Mouse (Mus musculus): ENCODE results near the gene Kdm2a. TPM values are rescaled to one million over a fixed set of nuclear protein-coding genes. Genes with fewer than 3 reads are reported as not detected.
A peak's percentile ranks its signal among the peaks of the same experiment; 100 is the strongest.

Gene Kdm2a
- total and polyA plus RNA-seq, 3 experiments, result 17.3 to 51.9 (median 23.1) TPM

- dilution Hi-C loops (cut with MboI; ENCODE audit: extremely low pct_ligation_motif_present, extremely low pct_unique_long_range_greater_than_20kb, low sequenced_read_pairs), result no loop called here
- H3K4me1 ChIP-seq (ENCODE audit: control insufficient read depth in 1 of 2, insufficient read depth in 2 of 2), result peaks cover 4 to 16% of the 10 kb centered on the region in 2 experiments; a peak in 3 of 4 replicates
- H3K27ac ChIP-seq (ENCODE audit: insufficient read depth, low read depth), result no peak overlapping the region
- TF ChIP-seq ZNF384 (IDR thresholded peaks at IDR 0.05; ENCODE audit: low read depth, low read length) (no peak), CTCF (conservative IDR thresholded peaks at IDR 0.05 in 1 of 2, IDR thresholded peaks at IDR 0.05 in 1 of 2; ENCODE audit: low read depth in 2 of 2, low read length in 2 of 2) (no peak), BHLHE40 (IDR thresholded peaks at IDR 0.05; ENCODE audit: low read depth, low read length) (no peak), NRF1 (IDR thresholded peaks at IDR 0.05; ENCODE audit: low read depth, low read length) (no peak), MAX (IDR thresholded peaks at IDR 0.05; ENCODE audit: low read length) (no peak), CHD2 (IDR thresholded peaks at IDR 0.05; ENCODE audit: low read length) (no peak), MAFK (IDR thresholded peaks at IDR 0.05; ENCODE audit: insufficient replicate concordance, low read length) (no peak), ELF1 (IDR thresholded peaks at IDR 0.05; ENCODE audit: low read depth, low read length) (no peak), MYC (IDR thresholded peaks at IDR 0.05; ENCODE audit: low read depth, low read length) (no peak), GABPA (IDR thresholded peaks at IDR 0.05; ENCODE audit: insufficient replicate concordance, low read depth, low read length) (no peak), RAD21 (IDR thresholded peaks at IDR 0.05; ENCODE audit: low read depth, low read length) (no peak), SMC3 (IDR thresholded peaks at IDR 0.05; ENCODE audit: low read depth, low read length) (no peak), TCF12 (IDR thresholded peaks at IDR 0.05; ENCODE audit: low read depth, low read length) (no peak), ZKSCAN1 (IDR thresholded peaks at IDR 0.05; ENCODE audit: borderline replicate concordance, low read depth, low read length) (no peak), RCOR1 (conservative IDR thresholded peaks at IDR 0.05; ENCODE audit: low read depth, low read length) (no peak), POLR2AphosphoS2 (IDR thresholded peaks at IDR 0.05; ENCODE audit: low read depth, low read length) (no peak), PAX5 (IDR thresholded peaks at IDR 0.05; ENCODE audit: low read length) (no peak), USF1 (IDR thresholded peaks at IDR 0.05; ENCODE audit: low read depth, low read length) (no peak)
- no peak overlapping the region for H3K9ac ChIP-seq (ENCODE audit: insufficient read depth, low read depth)
- in situ Hi-C loops (cut with MboI; ENCODE audit: low pct_ligation_motif_present, low pct_unique_long_range_greater_than_20kb, low sequenced_read_pairs), result no loop called here
- DNase-seq (ENCODE audit: extremely low read depth), result no peak
- no peaks in the 10 kb centered on the region for H3K27me3 ChIP-seq (replicated peaks)
- peaks cover 9 to 51% of the 10 kb centered on the region in 2 experiments for H3K36me3 ChIP-seq (replicated peaks in 1 of 2; ENCODE audit: control insufficient read depth in 1 of 2, insufficient read depth in 1 of 2, low read length in 1 of 2)
- H3K4me3 ChIP-seq (replicated peaks in 1 of 3; ENCODE audit: low read depth in 2 of 3, low read length in 2 of 3, poor library complexity in 1 of 3), result no peak overlapping the region
- H3K4me2 ChIP-seq (ENCODE audit: insufficient read depth, low read depth, poor library complexity, severe bottlenecking), result no peak overlapping the region
- no peaks in the 10 kb centered on the region for H3K79me2 ChIP-seq (replicated peaks; ENCODE audit: control insufficient read depth, extremely low read depth, insufficient read depth, poor library complexity, severe bottlenecking)
- peaks cover 20% of the 10 kb centered on the region for H3K9me3 ChIP-seq (replicated peaks; ENCODE audit: low read length)
Observed at GRCm38 (mm10) chr19:4434999-4435398, 36.9 kb upstream of the Kdm2a start.

- no peak overlapping the region for H3K4me2 ChIP-seq (ENCODE audit: insufficient read depth, low read depth, poor library complexity, severe bottlenecking)
- no peaks in the 10 kb centered on the region for H3K27me3 ChIP-seq (replicated peaks)
- peaks cover 4 to 13% of the 10 kb centered on the region in 2 experiments; a peak in 3 of 4 replicates for H3K4me1 ChIP-seq (ENCODE audit: control insufficient read depth in 1 of 2, insufficient read depth in 2 of 2)
- H3K4me3 ChIP-seq (replicated peaks in 1 of 3; ENCODE audit: low read depth in 2 of 3, low read length in 2 of 3, poor library complexity in 1 of 3), result no peak overlapping the region
- DNase-seq (ENCODE audit: extremely low read depth), result no peak
- TF ChIP-seq POLR2AphosphoS2 (IDR thresholded peaks at IDR 0.05; ENCODE audit: low read depth, low read length) (no peak), TCF12 (IDR thresholded peaks at IDR 0.05; ENCODE audit: low read depth, low read length) (no peak), BHLHE40 (IDR thresholded peaks at IDR 0.05; ENCODE audit: low read depth, low read length) (no peak), PAX5 (IDR thresholded peaks at IDR 0.05; ENCODE audit: low read length) (no peak), CTCF (conservative IDR thresholded peaks at IDR 0.05 in 1 of 2, IDR thresholded peaks at IDR 0.05 in 1 of 2; ENCODE audit: low read depth in 2 of 2, low read length in 2 of 2) (peak in 1 of 2 experiments; percentile 1; a peak in 1 of 4 replicates)
- no peaks in the 10 kb centered on the region for H3K79me2 ChIP-seq (replicated peaks; ENCODE audit: control insufficient read depth, extremely low read depth, insufficient read depth, poor library complexity, severe bottlenecking)
- in situ Hi-C loops (cut with MboI; ENCODE audit: low pct_ligation_motif_present, low pct_unique_long_range_greater_than_20kb, low sequenced_read_pairs), result no loop called here
- dilution Hi-C loops (cut with MboI; ENCODE audit: extremely low pct_ligation_motif_present, extremely low pct_unique_long_range_greater_than_20kb, low sequenced_read_pairs), result no loop called here
- peaks cover 9 to 63% of the 10 kb centered on the region in 2 experiments for H3K36me3 ChIP-seq (replicated peaks in 1 of 2; ENCODE audit: control insufficient read depth in 1 of 2, insufficient read depth in 1 of 2, low read length in 1 of 2)
- H3K9ac ChIP-seq (ENCODE audit: insufficient read depth, low read depth), result no peak overlapping the region
- H3K9me3 ChIP-seq (replicated peaks; ENCODE audit: low read length), result peaks cover 20% of the 10 kb centered on the region
- H3K27ac ChIP-seq (ENCODE audit: insufficient read depth, low read depth), result no peak overlapping the region
Observed at GRCm38 (mm10) chr19:4433756-4434155, 35.7 kb upstream of the Kdm2a start.
